ENCODE assay signal across 8 mouse cellular contexts in genomic region chr8:72547802-72548643, GRCm38 (mm10). TPM values are rescaled to one million over a fixed set of nuclear protein-coding genes. Genes with fewer than 3 reads are reported as not detected.
A peak's percentile ranks its signal among the peaks of the same experiment; 100 is the strongest.
DNase-seq lines count a peak whose midpoint lies in the region; ATAC-seq lines count a peak whose summit lies in the region.

Med26 (minus strand) TSS chr8:72548270.

- no peaks in the 10 kb centered on the region for H3K27me3 ChIP-seq in intestine, embryonic 14.5 days (replicated peaks; ENCODE audit: control insufficient read depth, insufficient read depth, low read length)

- peaks cover 20% of the 10 kb centered on the region for H3K4me1 ChIP-seq in intestine, embryonic 14.5 days (replicated peaks; ENCODE audit: control insufficient read depth, insufficient read depth, low read length)

- H3K9ac ChIP-seq in intestine, embryonic 14.5 days (ENCODE audit: low read length), result peak within 1 kb of the TSS; percentile 96

- under 1% methylated on average over 88 of the region's 92 CpGs for WGBS in intestine, embryonic 14.5 days

- H3K27ac ChIP-seq in intestine, embryonic 14.5 days (ENCODE audit: low read depth), result peak within 1 kb of the TSS; percentile 90

- peak; percentile 96 for ATAC-seq in intestine, embryonic 14.5 days (replicated peaks; ENCODE audit: low FRiP score, low TSS enrichment, low read depth)

- H3K4me2 ChIP-seq in intestine, embryonic 14.5 days (ENCODE audit: low read length), result peak within 1 kb of the TSS; percentile 80

- DNase-seq in adrenal gland, adult 18-20 months (ENCODE audit: low spot score in 2 of 2), result peak; percentile 93 to 95
- peak; percentile 100 for DNase-seq in embryo, embryonic 11 days
- DNase-seq in gastrocnemius, postnatal 25 days, result peak; percentile 99
- peak; percentile 92 for DNase-seq in intestine, embryonic 14.5 days (ENCODE audit: low spot score)
- DNase-seq in left cerebral cortex, postnatal 14 days (ENCODE audit: low spot score in 2 of 2), result peak; percentile 99
- peak; percentile 100 for DNase-seq in mesoderm, embryonic 11.5 days (ENCODE audit: low read depth, low spot score)
- DNase-seq in right cerebral cortex, postnatal 36 days (ENCODE audit: low spot score in 2 of 2), result peak; percentile 97 to 99
- DNase-seq in yolk sac, embryonic 10.5 days (ENCODE audit: low spot score), result peak; percentile 98

- peaks cover 31% of the 10 kb centered on the region for H3K36me3 ChIP-seq in intestine, embryonic 14.5 days (ENCODE audit: control insufficient read depth, insufficient read depth, low read length)

- peak within 1 kb of the TSS; percentile 97 for H3K4me3 ChIP-seq in intestine, embryonic 14.5 days (ENCODE audit: low read depth, low read length)

- H3K9me3 ChIP-seq in intestine, embryonic 14.5 days (ENCODE audit: control insufficient read depth, low read length), result no peaks in the 10 kb centered on the region

- intact Hi-C loops in left cerebral cortex, postnatal 14 days (cut with DNase I), result loop anchor here (1.0 kb wide), 1 partner anchor 56 kb away; the partner anchor contains the start of gene Slc35e1

RNA-seq across cellular contexts. Expression of gene Med26, which starts in this region (rescaled TPM):
- total RNA-seq in adrenal gland, adult 18-20 months (2021), result 10 to 100 TPM in 1 of 2 experiments, 1 to 10 TPM in 1; 9.2 to 10.3 TPM
- 1 to 10 TPM; 7.3 to 7.9 TPM for total RNA-seq in gastrocnemius, postnatal 25 days (2021)
- 13.9 and 14.9 TPM in 2 replicates for polyA plus RNA-seq in intestine, embryonic 14.5 days (2014; fragmentation: Nextera tagmentation; extraction: Ambion mirVana)
- total RNA-seq in left cerebral cortex, postnatal 14 days (2021), result 1 to 10 TPM; 8.5 to 9.8 TPM

Comparison
In these comparisons a context has a peak if more than half of its experiments do, and no peak if none do; other contexts are left out.
1. Peak in every context shown above with its lines: DNase-seq, ATAC-seq, H3K4me3 ChIP-seq and H3K27ac ChIP-seq.